Mouse (Mus musculus): ENCODE data around the gene Rhoq.

GRCm38 (mm10) chr17:86981205-86981604, 18.3 kb downstream of the Rhoq start:
- TF ChIP-seq CTCF (IDR thresholded peaks at IDR 0.05; ENCODE audit: extremely low read depth, insufficient read depth, low read length) (no peak), POLR2A (IDR thresholded peaks at IDR 0.05; ENCODE audit: extremely low read depth, insufficient read depth, low read length) (no peak)

Measured in cortical plate, adult 2 months (tissue).